Mouse (Mus musculus): ENCODE data around the gene C1qtnf2. TPM values are rescaled to one million over a fixed set of nuclear protein-coding genes. Genes with fewer than 3 reads are reported as not detected.

Gene C1qtnf2
- total RNA-seq, 2 experiments from 2014 or later, result 5.3 to 6.5 TPM

DNA sequence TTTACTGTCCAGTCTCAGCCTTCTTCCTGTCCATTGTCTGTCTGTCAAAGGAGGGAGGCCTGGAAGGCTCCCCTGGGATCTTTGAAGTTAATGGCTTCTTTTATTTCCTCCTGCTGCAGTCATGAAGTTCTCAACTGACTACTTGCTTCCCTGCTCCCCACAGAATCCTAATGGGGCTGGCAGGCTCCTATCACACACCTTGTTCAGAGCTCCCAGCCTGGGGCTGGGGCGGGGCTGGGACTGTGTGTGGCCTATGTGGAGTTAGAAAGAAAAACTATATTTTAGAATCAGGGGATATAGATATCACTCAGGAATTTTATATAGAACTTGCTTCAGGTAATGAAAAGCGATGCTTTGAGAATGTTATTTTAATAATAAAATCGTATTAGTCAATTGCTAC is 46.4 kb downstream of the C1qtnf2 start:
- intact Hi-C loops (cut with DNase I), result no loop called here
- no peak for DNase-seq (ENCODE audit: extremely low spot score in 1 of 2, low spot score in 2 of 2)

DNA sequence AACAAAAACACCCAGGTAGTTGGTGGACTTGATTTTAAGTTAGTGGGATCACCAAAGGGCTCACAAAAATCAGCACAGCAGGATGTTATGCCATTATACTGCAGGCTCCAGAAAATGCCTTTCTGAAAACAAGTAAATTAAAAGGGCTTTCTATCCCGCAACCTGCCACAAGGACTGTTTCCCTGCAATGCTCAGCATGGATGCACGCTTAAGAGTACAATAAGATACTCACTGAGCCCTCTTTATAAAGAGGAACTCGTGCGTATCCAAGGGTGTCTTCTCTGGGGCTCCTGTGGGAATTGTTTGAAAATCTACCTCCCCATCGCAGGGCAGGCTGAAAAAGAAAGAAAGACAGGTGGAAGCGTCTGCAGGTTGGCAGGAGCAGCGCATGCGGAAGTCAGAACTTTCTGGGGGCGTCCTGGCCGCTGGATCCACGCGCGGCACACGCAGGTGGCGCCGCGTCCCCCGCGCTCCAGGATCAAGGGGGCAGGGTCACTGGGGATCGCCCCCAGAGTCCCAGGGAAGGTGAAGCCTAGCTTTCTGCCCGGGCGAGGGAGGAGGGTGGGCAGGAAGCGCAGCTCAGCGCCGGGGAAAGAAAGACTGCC is 54.1 kb downstream of the C1qtnf2 start:
- DNase-seq (ENCODE audit: extremely low spot score in 1 of 2, low spot score in 2 of 2), result no peak
- intact Hi-C loops (cut with DNase I), result no loop called here

GRCm38 (mm10) chr11:43528683-43529499 is 54.8 kb downstream of the C1qtnf2 start, which contains the start of gene Ccnjl:
Gene Ccnjl, plus strand, starts transcription at chr11:43528784.
- DNase-seq (ENCODE audit: extremely low spot score in 1 of 2, low spot score in 2 of 2), result peak in 1 of 2 experiments; percentile 83
- intact Hi-C loops (cut with DNase I), result no loop called here

DNA sequence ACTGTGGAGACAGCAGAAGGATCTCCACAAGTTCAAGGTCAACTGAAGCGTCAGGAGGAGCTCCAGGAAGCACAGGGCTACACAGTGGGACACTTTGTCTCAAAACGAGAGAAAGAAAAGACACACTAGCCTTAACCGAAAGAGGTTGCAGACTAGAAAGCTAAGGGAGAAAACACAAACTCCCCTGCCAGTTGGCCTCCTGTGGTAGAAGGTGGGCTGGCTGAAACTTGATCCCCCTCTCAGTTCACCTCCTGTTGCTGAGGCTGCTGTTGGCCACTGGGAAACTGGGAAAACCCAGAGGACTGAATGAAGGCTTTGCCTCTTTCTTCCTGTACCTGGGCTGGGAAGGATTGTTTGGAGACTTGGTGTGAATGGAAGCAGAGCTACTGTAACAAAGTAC is 56.0 kb downstream of the C1qtnf2 start:
- intact Hi-C loops (cut with DNase I), result no loop called here
- no peak for DNase-seq (ENCODE audit: extremely low spot score in 1 of 2, low spot score in 2 of 2)

DNA sequence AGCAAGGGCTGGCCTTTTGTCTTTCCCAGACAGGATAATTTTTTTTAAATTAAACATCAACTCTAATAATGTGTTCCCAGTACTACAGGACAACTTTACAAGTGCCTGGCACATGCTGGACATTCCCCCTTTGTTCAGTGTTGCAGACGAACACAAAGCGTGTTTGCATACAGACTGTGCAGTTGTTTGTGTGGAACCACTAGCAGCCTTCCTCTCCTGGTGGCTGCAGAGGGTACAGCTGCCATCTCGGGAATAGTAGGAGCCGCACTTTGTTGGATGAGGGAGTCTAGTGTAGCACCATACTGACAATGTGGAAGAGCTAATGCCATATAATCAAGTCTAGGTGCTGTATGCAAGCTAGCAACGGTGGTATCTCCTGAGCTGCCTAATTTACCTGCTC is 57.5 kb downstream of the C1qtnf2 start:
- intact Hi-C loops (cut with DNase I), result no loop called here

GRCm38 (mm10) chr11:43537074-43537473 is 63.0 kb downstream of the C1qtnf2 start:
- DNase-seq (ENCODE audit: extremely low spot score in 1 of 2, low spot score in 2 of 2), result no peak
- intact Hi-C loops (cut with DNase I), result no loop called here

More for the DNA sequence above, 57.5 kb downstream of the C1qtnf2 start:
- peak in 1 of 2 experiments; percentile 33 for DNase-seq (ENCODE audit: extremely low spot score in 1 of 2, low spot score in 2 of 2)

- intact Hi-C loops (cut with DNase I), result no loop called here
- no peak for DNase-seq (ENCODE audit: extremely low spot score in 1 of 2, low spot score in 2 of 2)
Measured at GRCm38 (mm10) chr11:43539863-43540262, 65.8 kb downstream of the C1qtnf2 start.

Other genes with a start within 250 kb of the C1qtnf2 start
- 10 to 100 TPM; 19.1 to 20.0 TPM for gene Pttg1, start 48.0 kb upstream of the C1qtnf2 start, total RNA-seq (2021)
- 10 to 100 TPM; 42.2 to 48.7 TPM for gene Slu7, start 40.5 kb upstream of the C1qtnf2 start, total RNA-seq (2021)
- gene Ccnjl, start 54.5 kb downstream of the C1qtnf2 start, total RNA-seq (2021), result 1 to 10 TPM; 4.4 to 5.2 TPM
- 1 to 10 TPM; 1.6 TPM for gene 4933415A04Rik, start 112.8 kb downstream of the C1qtnf2 start, total RNA-seq (2021)
- gene Fabp6, start 127.3 kb downstream of the C1qtnf2 start, total RNA-seq (2021), result not detected
- 10 to 100 TPM; 59.1 to 59.3 TPM for gene Pwwp2a, start 207.7 kb downstream of the C1qtnf2 start, total RNA-seq (2021)